Mouse (Mus musculus): ENCODE results near the gene Fndc3a. TPM values are rescaled to one million over a fixed set of nuclear protein-coding genes. Genes with fewer than 3 reads are reported as not detected.
A peak's percentile ranks its signal among the peaks of the same experiment; 100 is the strongest.

The Fndc3a gene
- polyA plus RNA-seq, 1 experiment from 2014 or later = 42.9 TPM

GRCm38 (mm10) chr14:72506723-72507420 lies 202.9 kb downstream of the Fndc3a start:
- Histone ChIP-seq H3K27me3 (ENCODE audit: control insufficient read depth, insufficient read depth, low read length) (no peaks in the 10 kb centered on the region), H3K4me3 (ENCODE audit: low read depth, low read length) (peak overlapping the region; percentile 13; the same call in 1 of the 2 replicates), H3K27ac (ENCODE audit: low read depth, low read length) (no peak overlapping the region), H3K9me3 (ENCODE audit: control insufficient read depth, low read length) (no peaks in the 10 kb centered on the region), H3K9ac (ENCODE audit: low read length) (peak overlapping the region; percentile 29; the same call in 1 of the 2 replicates), H3K4me1 (ENCODE audit: control insufficient read depth, insufficient read depth, low read length) (no peaks in the 10 kb centered on the region), H3K36me3 (ENCODE audit: control insufficient read depth, insufficient read depth, low read length) (no peaks in the 10 kb centered on the region), H3K4me2 (ENCODE audit: low read depth) (peak overlapping the region; percentile 43)
- DNase-seq (ENCODE audit: low spot score) (peak; percentile 18), ATAC-seq (ENCODE audit: insufficient read depth, low FRiP score, low TSS enrichment) (no peak)
- WGBS = 19% methylated on average over 11 of the region's 11 CpGs

- Histone ChIP-seq H3K4me1 (ENCODE audit: control insufficient read depth, insufficient read depth, low read length) (no peaks in the 10 kb centered on the region), H3K9ac (ENCODE audit: low read length) (peak overlapping the region; percentile 29), H3K27me3 (ENCODE audit: control insufficient read depth, insufficient read depth, low read length) (no peaks in the 10 kb centered on the region), H3K36me3 (ENCODE audit: control insufficient read depth, insufficient read depth, low read length) (no peaks in the 10 kb centered on the region), H3K4me3 (ENCODE audit: low read depth, low read length) (peak overlapping the region; percentile 13; the same call in 1 of the 2 replicates), H3K4me2 (ENCODE audit: low read depth) (peak overlapping the region; percentile 43), H3K9me3 (ENCODE audit: control insufficient read depth, low read length) (no peaks in the 10 kb centered on the region), H3K27ac (ENCODE audit: low read depth, low read length) (no peak overlapping the region)
- peak; percentile 42 for DNase-seq (ENCODE audit: low spot score)
- ATAC-seq (ENCODE audit: insufficient read depth, low FRiP score, low TSS enrichment) = peak; percentile 60
- 15% methylated on average over 12 of the region's 12 CpGs for WGBS
Measured at GRCm38 (mm10) chr14:72506018-72506722, 203.6 kb downstream of the Fndc3a start.

GRCm38 (mm10) chr14:72504985-72505384 lies 204.8 kb downstream of the Fndc3a start:
- no peaks in the 10 kb centered on the region for H3K36me3 ChIP-seq (ENCODE audit: control insufficient read depth, insufficient read depth, low read length)
- no peaks in the 10 kb centered on the region for H3K9me3 ChIP-seq (ENCODE audit: control insufficient read depth, low read length)
- no peaks in the 10 kb centered on the region for H3K27me3 ChIP-seq (ENCODE audit: control insufficient read depth, insufficient read depth, low read length)
- WGBS = 85% methylated on average over 1 of the region's 1 CpGs
- H3K27ac ChIP-seq (ENCODE audit: low read depth, low read length) = no peak overlapping the region
- ATAC-seq (ENCODE audit: insufficient read depth, low FRiP score, low TSS enrichment) (no peak), DNase-seq (ENCODE audit: low spot score) (no peak)
- H3K9ac ChIP-seq (ENCODE audit: low read length) = no peak overlapping the region
- H3K4me1 ChIP-seq (ENCODE audit: control insufficient read depth, insufficient read depth, low read length) = no peaks in the 10 kb centered on the region
- no peak overlapping the region for H3K4me3 ChIP-seq (ENCODE audit: low read depth, low read length)
- no peak overlapping the region for H3K4me2 ChIP-seq (ENCODE audit: low read depth)

- WGBS = 55% methylated on average over 6 of the region's 6 CpGs
- Histone ChIP-seq H3K4me2 (ENCODE audit: low read depth) (no peak overlapping the region), H3K9ac (ENCODE audit: low read length) (no peak overlapping the region), H3K27ac (ENCODE audit: low read depth, low read length) (no peak overlapping the region), H3K27me3 (ENCODE audit: control insufficient read depth, insufficient read depth, low read length) (no peaks in the 10 kb centered on the region), H3K4me3 (ENCODE audit: low read depth, low read length) (no peak overlapping the region), H3K9me3 (ENCODE audit: control insufficient read depth, low read length) (no peaks in the 10 kb centered on the region), H3K36me3 (ENCODE audit: control insufficient read depth, insufficient read depth, low read length) (no peaks in the 10 kb centered on the region), H3K4me1 (ENCODE audit: control insufficient read depth, insufficient read depth, low read length) (no peaks in the 10 kb centered on the region)
- no peak for ATAC-seq (ENCODE audit: insufficient read depth, low FRiP score, low TSS enrichment)
- no peak for DNase-seq (ENCODE audit: low spot score)
Measured at GRCm38 (mm10) chr14:72503241-72503640, 206.6 kb downstream of the Fndc3a start.

GRCm38 (mm10) chr14:72493775-72494174 lies 216.0 kb downstream of the Fndc3a start:
- Histone ChIP-seq H3K4me3 (ENCODE audit: low read depth, low read length) (no peak overlapping the region), H3K9me3 (ENCODE audit: control insufficient read depth, low read length) (no peaks in the 10 kb centered on the region), H3K4me1 (ENCODE audit: control insufficient read depth, insufficient read depth, low read length) (no peaks in the 10 kb centered on the region), H3K4me2 (ENCODE audit: low read depth) (no peak overlapping the region), H3K9ac (ENCODE audit: low read length) (no peak overlapping the region), H3K27ac (ENCODE audit: low read depth, low read length) (no peak overlapping the region), H3K36me3 (ENCODE audit: control insufficient read depth, insufficient read depth, low read length) (no peaks in the 10 kb centered on the region), H3K27me3 (ENCODE audit: control insufficient read depth, insufficient read depth, low read length) (no peaks in the 10 kb centered on the region)
- no peak for ATAC-seq (ENCODE audit: insufficient read depth, low FRiP score, low TSS enrichment)
- no peak for DNase-seq (ENCODE audit: low spot score)
- WGBS = 89% methylated on average over 1 of the region's 1 CpGs

- Histone ChIP-seq H3K9me3 (ENCODE audit: control insufficient read depth, low read length) (no peaks in the 10 kb centered on the region), H3K27ac (ENCODE audit: low read depth, low read length) (no peak within 1 kb of the TSS), H3K36me3 (ENCODE audit: control insufficient read depth, insufficient read depth, low read length) (no peaks in the 10 kb centered on the region), H3K4me2 (ENCODE audit: low read depth) (no peak within 1 kb of the TSS), H3K4me1 (ENCODE audit: control insufficient read depth, insufficient read depth, low read length) (no peaks in the 10 kb centered on the region), H3K4me3 (ENCODE audit: low read depth, low read length) (no peak within 1 kb of the TSS), H3K27me3 (ENCODE audit: control insufficient read depth, insufficient read depth, low read length) (no peaks in the 10 kb centered on the region), H3K9ac (ENCODE audit: low read length) (no peak within 1 kb of the TSS)
- ATAC-seq (ENCODE audit: insufficient read depth, low FRiP score, low TSS enrichment) = no peak
- no peak for DNase-seq (ENCODE audit: low spot score)
- 97% methylated on average over 5 of the region's 5 CpGs for WGBS
Measured at GRCm38 (mm10) chr14:72491738-72492137, 218.1 kb downstream of the Fndc3a start, which contains the start of gene Gm9195. Gm9195 (minus strand) TSS chr14:72491838.

GRCm38 (mm10) chr14:72490367-72490766 lies 219.4 kb downstream of the Fndc3a start:
- Histone ChIP-seq H3K9me3 (ENCODE audit: control insufficient read depth, low read length) (no peaks in the 10 kb centered on the region), H3K36me3 (ENCODE audit: control insufficient read depth, insufficient read depth, low read length) (no peaks in the 10 kb centered on the region), H3K27ac (ENCODE audit: low read depth, low read length) (no peak overlapping the region), H3K4me2 (ENCODE audit: low read depth) (no peak overlapping the region), H3K27me3 (ENCODE audit: control insufficient read depth, insufficient read depth, low read length) (no peaks in the 10 kb centered on the region), H3K4me3 (ENCODE audit: low read depth, low read length) (no peak overlapping the region), H3K9ac (ENCODE audit: low read length) (no peak overlapping the region), H3K4me1 (ENCODE audit: control insufficient read depth, insufficient read depth, low read length) (no peaks in the 10 kb centered on the region)
- 100% methylated on average over 3 of the region's 3 CpGs for WGBS
- DNase-seq (ENCODE audit: low spot score) = no peak
- no peak for ATAC-seq (ENCODE audit: insufficient read depth, low FRiP score, low TSS enrichment)

Data from neural tube, embryonic 11.5 days (tissue).